Mouse (Mus musculus) bone marrow macrophage, adult 2 months (primary cell): ENCODE measurements around the gene Tssk2.

Experiments
- CTCF ChIP-seq: IDR thresholded peaks from 2 replicates; pipeline ENCODE4 v1.5.1; 2012; ENCODE audit warnings: low read depth, mild to moderate bottlenecking, low read length, moderate library complexity
- POLR2A ChIP-seq: IDR thresholded peaks from 2 replicates; pipeline ENCODE4 v1.6.1; 2012; ENCODE audit warnings: mild to moderate bottlenecking, low read depth, low read length, borderline replicate concordance

DNA sequence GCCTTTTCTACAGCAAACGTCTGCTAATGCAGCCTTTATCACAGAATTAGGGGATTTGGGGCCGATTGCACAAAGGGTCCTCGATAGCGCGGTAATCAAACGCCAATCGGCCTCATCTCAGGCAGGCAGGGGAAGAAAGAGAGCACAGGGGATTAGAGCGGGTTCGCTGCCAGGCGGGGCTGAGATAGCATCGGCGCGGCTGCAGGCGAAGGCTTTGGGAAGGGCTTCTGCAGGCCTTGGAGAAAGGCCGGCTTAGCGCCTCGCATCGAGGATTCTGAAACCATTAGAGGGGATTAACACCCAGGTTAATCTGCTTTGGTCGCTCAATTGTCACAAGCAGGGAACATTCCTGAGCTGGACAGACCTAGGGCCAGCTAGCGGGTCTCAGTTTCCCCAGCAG lies 22.1 kb downstream of the Tssk2 start:
- TF ChIP-seq CTCF (no peak), POLR2A (no peak)
